Mouse (Mus musculus) adrenal gland, postnatal 4 days (tissue): ENCODE data around the gene Pcgf3. TPM values are rescaled to one million over a fixed set of nuclear protein-coding genes. Genes with fewer than 3 reads are reported as not detected.

ENCODE experiments used
- DNase-seq, 2 experiments: peaks; one replicate each; pipeline ENCODE4 v3.0.0; 2021 to 2022; ENCODE audit warnings: low spot score in 2 of 2, mixed read lengths in 2 of 2
- long read RNA-seq, 2 experiments: library from polyadenylated mRNA; stranded (forward); transcript quantifications; one replicate each; pipeline ENCODE4 v2.0.0; 2021
- total RNA-seq, 2 experiments: library from RNA; stranded (reverse); gene quantifications; 2 replicates each; pipeline ENCODE4 v1.2.3; 2021

The Pcgf3 gene
- 10 to 100 TPM; 57.1 to 57.6 TPM for total RNA-seq
- long read RNA-seq, experiment 1, full-length matches to known transcripts = 5 of 14 reads
- long read RNA-seq, experiment 1, partial matches to known transcripts = 0 of 14 reads
- long read RNA-seq, experiment 1, other reads (novel, unspliced or antisense) = 9 of 14 reads
- long read RNA-seq, experiment 2, full-length matches to known transcripts = 10 of 28 reads
- long read RNA-seq, experiment 2, partial matches to known transcripts = 12 of 28 reads
- long read RNA-seq, experiment 2, other reads (novel, unspliced or antisense) = 6 of 28 reads

GRCm38 (mm10) chr5:108461082-108462065, at the start of gene Pcgf3:
Gene Pcgf3, plus strand, starts transcription at chr5:108461232.
- peak; percentile 92 for DNase-seq

- DNase-seq = no peak
Measured at GRCm38 (mm10) chr5:108414711-108415110, 46.3 kb upstream of the Pcgf3 start.

- no peak for DNase-seq
Measured at GRCm38 (mm10) chr5:108422741-108423140, 38.3 kb upstream of the Pcgf3 start.

- DNase-seq = no peak
Measured at GRCm38 (mm10) chr5:108423427-108423826, 37.6 kb upstream of the Pcgf3 start.

- DNase-seq = no peak
Measured at GRCm38 (mm10) chr5:108427186-108427585, 33.8 kb upstream of the Pcgf3 start.

GRCm38 (mm10) chr5:108431196-108431595, 29.8 kb upstream of the Pcgf3 start:
- DNase-seq = no peak

- peak; percentile 89 to 92 for DNase-seq
Measured at GRCm38 (mm10) chr5:108433804-108434587, 27.0 kb upstream of the Pcgf3 start, which contains the start of gene Atp5k. Gene Atp5k, minus strand, starts transcription at chr5:108434448.

GRCm38 (mm10) chr5:108436101-108436500, 24.9 kb upstream of the Pcgf3 start:
- DNase-seq = no peak

GRCm38 (mm10) chr5:108446973-108447372, 14.1 kb upstream of the Pcgf3 start:
- DNase-seq = no peak

GRCm38 (mm10) chr5:108447857-108448256, 13.2 kb upstream of the Pcgf3 start:
- DNase-seq = no peak

- DNase-seq = peak; percentile 36 to 62
Measured at GRCm38 (mm10) chr5:108448785-108449668, 12.0 kb upstream of the Pcgf3 start, which contains the start of gene Mfsd7a. Gene Mfsd7a, minus strand, starts transcription at chr5:108448891.

- DNase-seq = no peak
Measured at GRCm38 (mm10) chr5:108450837-108451540, 10.0 kb upstream of the Pcgf3 start.

GRCm38 (mm10) chr5:108451611-108452010, 9.4 kb upstream of the Pcgf3 start:
- no peak for DNase-seq

GRCm38 (mm10) chr5:108452422-108452821, 8.6 kb upstream of the Pcgf3 start:
- DNase-seq = no peak

- no peak for DNase-seq
Measured at GRCm38 (mm10) chr5:108454094-108454493, 6.9 kb upstream of the Pcgf3 start.

- DNase-seq = no peak
Measured at GRCm38 (mm10) chr5:108458706-108459105, 2.3 kb upstream of the Pcgf3 start.

GRCm38 (mm10) chr5:108460461-108460860, 571 bp upstream of the Pcgf3 start:
- DNase-seq = no peak

GRCm38 (mm10) chr5:108462446-108462845, 1.4 kb downstream of the Pcgf3 start:
- DNase-seq = no peak

- DNase-seq = no peak
Measured at GRCm38 (mm10) chr5:108465131-108465891, 4.3 kb downstream of the Pcgf3 start.
